Mouse (Mus musculus): Measurements from ENCODE around the gene Fap.

DNA sequence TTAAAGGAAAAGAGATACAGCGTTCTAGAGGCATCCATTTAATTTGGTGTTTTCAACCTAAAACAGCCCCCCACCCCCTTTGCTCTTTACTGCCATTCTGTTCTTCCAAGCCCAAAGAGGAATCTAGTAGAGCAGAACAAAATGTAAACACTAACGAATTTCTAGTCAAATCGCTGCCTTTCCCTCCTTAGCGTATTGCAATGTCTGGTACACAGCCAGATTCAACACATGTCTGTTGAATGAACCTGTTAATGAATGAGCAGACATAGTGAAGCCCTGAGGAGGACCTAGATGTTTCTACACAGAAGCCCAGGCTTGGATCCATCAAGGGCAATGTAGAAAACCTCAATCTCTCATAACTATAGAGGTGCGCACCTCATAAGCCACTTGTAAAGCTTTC is 75.1 kb downstream of the Fap start:
- TF ChIP-seq POLR2A (IDR thresholded peaks at IDR 0.05; ENCODE audit: low read depth, low read length) (no peak), CTCF (IDR thresholded peaks at IDR 0.05; ENCODE audit: extremely low read depth, insufficient read depth, insufficient read length, insufficient replicate concordance) (no peak)

All from spleen, adult 2 months (tissue).